Mouse (Mus musculus) brain, embryonic 14.5 days (tissue): Measurements from ENCODE around the gene Cage1.

Experiments used
- CTCF ChIP-seq: fragments of 200-500 bp; IDR thresholded peaks from 2 replicates; pipeline ENCODE4 v1.5.1; 2012; ENCODE audit warnings: inconsistent platforms, mild to moderate bottlenecking, moderate library complexity, borderline replicate concordance; ENCODE audit not compliant: insufficient read depth, insufficient read length; ENCODE audit errors: extremely low read depth
- POLR2A ChIP-seq: fragments of 200-500 bp; IDR thresholded peaks from 2 replicates; pipeline ENCODE4 v1.6.1; 2012; ENCODE audit warnings: mild to moderate bottlenecking, inconsistent platforms, borderline replicate concordance; ENCODE audit not compliant: poor library complexity, insufficient read depth, insufficient read length, severe bottlenecking; ENCODE audit errors: extremely low read depth

- TF ChIP-seq POLR2A (no peak), CTCF (no peak)
Measured at GRCm38 (mm10) chr13:38070945-38071344, 34.1 kb upstream of the Cage1 start.
